In genomic region chr12:84952351-84952750, GRCm38 (mm10) we compare ENCODE assay signal across 25 mouse cellular contexts. TPM values are rescaled to one million over a fixed set of nuclear protein-coding genes. Genes with fewer than 3 reads are reported as not detected.
DNase-seq lines count a peak whose midpoint lies in the region; ATAC-seq and TF ChIP-seq lines count a peak whose summit lies in the region.
"Had no signal": no experiment of that assay in that cellular context is flagged by ENCODE, and none has a peak within 500 bp of the region (broad histone marks: within the 10 kb centered on the region; RNA-seq: fewer than 3 reads in every experiment).

No protein-coding gene starts in this region.

- WGBS in heart, postnatal 0 days = 73% methylated on average over 1 of the region's 1 CpGs
- 73% methylated on average over 1 of the region's 1 CpGs for WGBS in heart, embryonic 12.5 days
- WGBS in lung, embryonic 14.5 days = 44% methylated on average over 1 of the region's 1 CpGs

- H3K27ac ChIP-seq in heart, postnatal 0 days (ENCODE audit: low read depth) = peak overlapping the region; percentile 39
- no peak overlapping the region for H3K27ac ChIP-seq in heart, embryonic 12.5 days (ENCODE audit: poor library complexity, severe bottlenecking)
- H3K27ac ChIP-seq in lung, embryonic 14.5 days (ENCODE audit: low read depth) = no peak overlapping the region
- H3K27ac ChIP-seq: embryonic facial prominence, embryonic 12.5 days; forebrain, embryonic 13.5 days; hindbrain, embryonic 10.5 days; kidney, postnatal 0 days; liver, embryonic 12.5 days; macrophage; midbrain, embryonic 15.5 days; neural tube, embryonic 12.5 days had no signal

- no peaks in the 10 kb centered on the region for H3K9me3 ChIP-seq in heart, postnatal 0 days (replicated peaks; ENCODE audit: control insufficient read depth, low read length)
- no peaks in the 10 kb centered on the region for H3K9me3 ChIP-seq in heart, embryonic 12.5 days (replicated peaks)
- no peaks in the 10 kb centered on the region for H3K9me3 ChIP-seq in lung, embryonic 14.5 days (ENCODE audit: low read depth, low read length)
- H3K9me3 ChIP-seq: embryonic facial prominence, embryonic 12.5 days; forebrain, embryonic 13.5 days; heart, embryonic 13.5 days; hindbrain, embryonic 10.5 days; liver, embryonic 12.5 days; midbrain, embryonic 15.5 days; neural tube, embryonic 12.5 days had no signal

- TF ChIP-seq CTCF in heart, postnatal 0 days (IDR thresholded peaks at IDR 0.05; ENCODE audit: low read depth) = no peak
- TF ChIP-seq CTCF in lung, embryonic 14.5 days (IDR thresholded peaks at IDR 0.05; ENCODE audit: low read depth) = no peak
- TF ChIP-seq CTCF in brain, embryonic 14.5 days (IDR thresholded peaks at IDR 0.05; ENCODE audit: borderline replicate concordance, extremely low read depth, insufficient read depth, insufficient read length) = no peak

- peaks cover 29% of the 10 kb centered on the region for H3K4me1 ChIP-seq in heart, postnatal 0 days (ENCODE audit: control insufficient read depth, insufficient read depth)
- H3K4me1 ChIP-seq in heart, embryonic 12.5 days (replicated peaks) = peaks cover 22% of the 10 kb centered on the region
- H3K4me1 ChIP-seq in lung, embryonic 14.5 days (ENCODE audit: insufficient read depth) = peaks cover 2% of the 10 kb centered on the region; the same call in 1 of the 2 replicates
- H3K4me1 ChIP-seq: embryonic facial prominence, embryonic 12.5 days; forebrain, embryonic 13.5 days; hindbrain, embryonic 10.5 days; liver, embryonic 12.5 days; midbrain, embryonic 15.5 days; neural tube, embryonic 12.5 days had no signal

- H3K9ac ChIP-seq in heart, postnatal 0 days (replicated peaks; ENCODE audit: low read depth, low read length) = no peak overlapping the region
- H3K9ac ChIP-seq in heart, embryonic 12.5 days = no peak overlapping the region
- H3K9ac ChIP-seq in lung, embryonic 14.5 days = no peak overlapping the region
- H3K9ac ChIP-seq: embryonic facial prominence, embryonic 12.5 days; forebrain, embryonic 13.5 days; heart, embryonic 13.5 days; liver, embryonic 12.5 days; midbrain, embryonic 15.5 days; neural tube, embryonic 12.5 days had no signal

- no peak overlapping the region for H3K4me2 ChIP-seq in heart, postnatal 0 days (ENCODE audit: low read depth, low read length)
- H3K4me2 ChIP-seq in heart, embryonic 12.5 days = no peak overlapping the region
- H3K4me2 ChIP-seq in lung, embryonic 14.5 days = no peak overlapping the region
- H3K4me2 ChIP-seq: embryonic facial prominence, embryonic 12.5 days; forebrain, embryonic 13.5 days; heart, embryonic 13.5 days; liver, embryonic 12.5 days; midbrain, embryonic 15.5 days; neural tube, embryonic 12.5 days had no signal

- peaks cover 7% of the 10 kb centered on the region for H3K36me3 ChIP-seq in heart, postnatal 0 days (replicated peaks; ENCODE audit: control insufficient read depth, insufficient read depth, low read length)
- H3K36me3 ChIP-seq in heart, embryonic 12.5 days = peaks cover 27% of the 10 kb centered on the region
- peaks cover 15% of the 10 kb centered on the region; the same call in 1 of the 2 replicates for H3K36me3 ChIP-seq in lung, embryonic 14.5 days (ENCODE audit: insufficient read depth)

- no peaks in the 10 kb centered on the region for H3K27me3 ChIP-seq in heart, postnatal 0 days (ENCODE audit: control insufficient read depth, insufficient read depth, low read length)
- H3K27me3 ChIP-seq in heart, embryonic 12.5 days (replicated peaks) = no peaks in the 10 kb centered on the region
- H3K27me3 ChIP-seq in lung, embryonic 14.5 days (ENCODE audit: insufficient read depth, low read length) = no peaks in the 10 kb centered on the region
- H3K27me3 ChIP-seq: embryonic facial prominence, embryonic 12.5 days; forebrain, embryonic 13.5 days; heart, embryonic 13.5 days; liver, embryonic 12.5 days; midbrain, embryonic 15.5 days; neural tube, embryonic 12.5 days had no signal

- TF ChIP-seq EP300 in heart, postnatal 0 days (IDR thresholded peaks at IDR 0.05; ENCODE audit: low read depth) = no peak

- no peak overlapping the region for H3K4me3 ChIP-seq in heart, postnatal 0 days (ENCODE audit: low read depth, low read length)
- H3K4me3 ChIP-seq in heart, embryonic 12.5 days = no peak overlapping the region
- no peak overlapping the region for H3K4me3 ChIP-seq in lung, embryonic 14.5 days (ENCODE audit: low read depth, low read length)
- H3K4me3 ChIP-seq: embryonic facial prominence, embryonic 12.5 days; forebrain, embryonic 13.5 days; heart, embryonic 13.5 days; hindbrain, embryonic 10.5 days; liver, embryonic 12.5 days; midbrain, embryonic 15.5 days; neural tube, embryonic 12.5 days had no signal

- no peak for DNase-seq in heart, postnatal 0 days (ENCODE audit: low spot score)
- peak; percentile 80 for DNase-seq in lung, embryonic 14.5 days
- DNase-seq in lung, postnatal 14 days = no peak
- peak; percentile 45 for DNase-seq in brain, embryonic 14.5 days (ENCODE audit: low read depth)
- DNase-seq in lung, postnatal 36 days = peak; percentile 56
- no peak for DNase-seq in right cerebral cortex, adult 2 months (ENCODE audit: low spot score in 2 of 2)
- DNase-seq: adrenal gland, postnatal 10 days; cerebellum, adult 2 months; cerebellum, postnatal 25 days; gastrocnemius, postnatal 10 days; kidney, adult 11 months; right cerebral cortex, postnatal 25 days; spleen, adult 18-20 months; thymus, postnatal 4 days had no signal

- TF ChIP-seq POLR2A in brain, embryonic 14.5 days (IDR thresholded peaks at IDR 0.05; ENCODE audit: borderline replicate concordance, extremely low read depth, insufficient read depth, insufficient read length, poor library complexity, severe bottlenecking) = no peak

- no peak for ATAC-seq in heart, postnatal 0 days (ENCODE audit: insufficient read depth, low read depth)
- no peak for ATAC-seq in heart, embryonic 12.5 days (ENCODE audit: insufficient number of reproducible peaks, low FRiP score)
- ATAC-seq in lung, embryonic 14.5 days (ENCODE audit: insufficient read depth) = peak; percentile 44
- ATAC-seq: activated CD4-positive, CD25-positive, alpha-beta regulatory T cell, adult 4 months; forebrain, embryonic 13.5 days; liver, embryonic 12.5 days; midbrain, embryonic 15.5 days had no signal

RNA-seq across cellular contexts. Expression of gene Fcf1, which starts 18.3 kb away (rescaled TPM):
- total RNA-seq in heart, postnatal 0 days (2014; rRNA removed; ENCODE audit: low replicate concordance) = 17.8 and 39.1 TPM in 2 replicates
- polyA plus RNA-seq in heart, postnatal 0 days (2015; fragmentation: Nextera tagmentation; extraction: Ambion mirVana) = 85.1 and 90.9 TPM in 2 replicates
- polyA plus RNA-seq in heart, embryonic 12.5 days (2016; fragmentation: Nextera tagmentation; extraction: Ambion mirVana) = 79.4 and 80.3 TPM in 2 replicates
- polyA plus RNA-seq in lung, embryonic 14.5 days (2014; fragmentation: Nextera tagmentation; extraction: Ambion mirVana) = 147 TPM in 2 replicates
- 82.0 and 91.1 TPM in 2 replicates for polyA plus RNA-seq in brain, embryonic 14.5 days (2012; rRNA removed)

RNA-seq across cellular contexts. Expression of gene Arel1, which starts 18.3 kb away (rescaled TPM):
- 33.2 and 38.8 TPM in 2 replicates for total RNA-seq in heart, postnatal 0 days (2014; rRNA removed; ENCODE audit: low replicate concordance)
- 11.0 and 12.1 TPM in 2 replicates for polyA plus RNA-seq in heart, postnatal 0 days (2015; fragmentation: Nextera tagmentation; extraction: Ambion mirVana)
- 14.4 and 15.4 TPM in 2 replicates for polyA plus RNA-seq in heart, embryonic 12.5 days (2016; fragmentation: Nextera tagmentation; extraction: Ambion mirVana)
- 17.1 and 19.3 TPM in 2 replicates for polyA plus RNA-seq in lung, embryonic 14.5 days (2014; fragmentation: Nextera tagmentation; extraction: Ambion mirVana)
- 55.9 and 60.9 TPM in 2 replicates for polyA plus RNA-seq in brain, embryonic 14.5 days (2012; rRNA removed)

RNA-seq across cellular contexts. Expression of gene Ylpm1, which starts 43.8 kb away (rescaled TPM):
- total RNA-seq in heart, postnatal 0 days (2014; rRNA removed; ENCODE audit: low replicate concordance) = 10.2 and 14.7 TPM in 2 replicates
- 10.2 and 10.5 TPM in 2 replicates for polyA plus RNA-seq in heart, postnatal 0 days (2015; fragmentation: Nextera tagmentation; extraction: Ambion mirVana)
- 21.1 and 24.3 TPM in 2 replicates for polyA plus RNA-seq in heart, embryonic 12.5 days (2016; fragmentation: Nextera tagmentation; extraction: Ambion mirVana)
- polyA plus RNA-seq in lung, embryonic 14.5 days (2014; fragmentation: Nextera tagmentation; extraction: Ambion mirVana) = 38.5 and 39.7 TPM in 2 replicates
- polyA plus RNA-seq in brain, embryonic 14.5 days (2012; rRNA removed) = 39.8 and 66.7 TPM in 2 replicates

Comparison
In these comparisons a context has a peak if more than half of its experiments do, and no peak if none do; other contexts are left out.
1. DNase-seq: peak in lung, embryonic 14.5 days (single experiment), brain, embryonic 14.5 days (single experiment) and lung, postnatal 36 days (single experiment); none in heart, postnatal 0 days (single experiment), lung, postnatal 14 days (single experiment) and right cerebral cortex, adult 2 months (0 of 2).